In the genomic region with DNA sequence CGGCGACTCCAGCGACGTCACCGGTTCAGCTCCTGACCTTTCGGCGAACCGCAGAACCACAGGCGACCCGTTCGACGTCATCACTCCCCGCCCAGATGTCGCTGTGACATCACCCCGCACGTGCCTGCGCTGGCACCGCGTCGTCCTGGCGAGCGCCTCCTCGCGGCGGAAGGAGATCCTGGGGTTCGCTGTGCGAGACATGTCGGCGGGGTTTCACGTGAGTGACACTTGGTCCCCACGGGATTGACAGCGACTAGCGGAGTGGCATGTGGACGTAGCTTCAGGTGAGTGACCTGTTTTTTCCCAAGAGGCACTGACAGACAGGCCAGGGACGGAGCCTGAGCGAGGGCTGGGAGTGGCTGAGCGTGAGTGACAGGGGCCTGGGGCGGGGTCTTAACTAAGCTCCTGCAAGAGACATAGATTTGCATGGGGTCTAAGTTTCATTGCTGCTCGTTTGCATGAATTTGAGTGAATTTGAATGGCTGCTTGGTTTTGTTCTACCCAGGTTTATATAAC, we compare ENCODE assay signal across 8 mouse cellular contexts.
A peak's percentile ranks its signal among the peaks of the same experiment; 100 is the strongest.
DNase-seq lines count a peak whose midpoint lies in the region; ATAC-seq lines count a peak whose summit lies in the region.

No protein-coding gene starts in this region.

- peak overlapping the region; percentile 56 for H3K4me2 ChIP-seq in embryonic facial prominence, embryonic 15.5 days (replicated peaks)
- H3K4me2 ChIP-seq in kidney, embryonic 14.5 days (replicated peaks; ENCODE audit: low read depth, low read length) = peak overlapping the region; percentile 48
- peak overlapping the region; percentile 44 for H3K4me2 ChIP-seq in limb, embryonic 15.5 days

- whole genome bisulfite sequencing in embryonic facial prominence, embryonic 15.5 days = 20% methylated on average over 39 of the region's 39 CpGs
- WGBS in kidney, embryonic 14.5 days = 14% methylated on average over 39 of the region's 39 CpGs
- WGBS in limb, embryonic 15.5 days = 21% methylated on average over 39 of the region's 39 CpGs

- peaks cover 9% of the 10 kb centered on the region for H3K4me1 ChIP-seq in embryonic facial prominence, embryonic 15.5 days
- H3K4me1 ChIP-seq in kidney, embryonic 14.5 days (ENCODE audit: control insufficient read depth, insufficient read depth, low read length) = no peaks in the 10 kb centered on the region
- H3K4me1 ChIP-seq in limb, embryonic 15.5 days = peaks cover 7% of the 10 kb centered on the region; the same call in 1 of the 2 replicates

- peak overlapping the region; percentile 53 for H3K9ac ChIP-seq in embryonic facial prominence, embryonic 15.5 days
- peak overlapping the region; percentile 48 for H3K9ac ChIP-seq in kidney, embryonic 14.5 days (ENCODE audit: low read depth, low read length)
- H3K9ac ChIP-seq in limb, embryonic 15.5 days = peak overlapping the region; percentile 37; the same call in 1 of the 2 replicates

- H3K27ac ChIP-seq in embryonic facial prominence, embryonic 15.5 days (replicated peaks) = peak overlapping the region; percentile 89
- peak overlapping the region; percentile 51 for H3K27ac ChIP-seq in kidney, embryonic 14.5 days (ENCODE audit: low read depth, low read length)
- H3K27ac ChIP-seq in limb, embryonic 15.5 days = peak overlapping the region; percentile 85

- H3K27me3 ChIP-seq in embryonic facial prominence, embryonic 15.5 days = no peaks in the 10 kb centered on the region
- H3K27me3 ChIP-seq in kidney, embryonic 14.5 days (ENCODE audit: control insufficient read depth, insufficient read depth, low read length) = no peaks in the 10 kb centered on the region
- H3K27me3 ChIP-seq in limb, embryonic 15.5 days = no peaks in the 10 kb centered on the region
- H3K27me3 ChIP-seq in splenic B cell, adult 2 months (ENCODE audit: control insufficient read depth, insufficient read depth, low read length, poor library complexity, severe bottlenecking) = no peaks in the 10 kb centered on the region

- H3K9me3 ChIP-seq in embryonic facial prominence, embryonic 15.5 days (replicated peaks) = no peaks in the 10 kb centered on the region
- peaks cover 5% of the 10 kb centered on the region; the same call in 1 of the 2 replicates for H3K9me3 ChIP-seq in kidney, embryonic 14.5 days (ENCODE audit: control insufficient read depth, low read length)
- H3K9me3 ChIP-seq in limb, embryonic 15.5 days = no peaks in the 10 kb centered on the region

- DNase-seq in 416B (ENCODE audit: low read depth) = peak; percentile 96
- peak; percentile 93 to 95 for DNase-seq in adrenal gland, postnatal 36 days
- DNase-seq in heart, adult 9 months (ENCODE audit: low spot score in 2 of 2) = peak; percentile 89 to 90
- DNase-seq in monocyte, adult 2 months (ENCODE audit: low read depth in 1 of 2, low spot score in 2 of 2) = peak; percentile 87 to 96
- peak; percentile 99 for DNase-seq in splenic B cell, adult 2 months (ENCODE audit: low read depth, low spot score)

- ATAC-seq in embryonic facial prominence, embryonic 15.5 days (ENCODE audit: insufficient number of reproducible peaks, low FRiP score, low TSS enrichment, low read depth) = peak; percentile 82
- ATAC-seq in kidney, embryonic 14.5 days (ENCODE audit: low FRiP score, low TSS enrichment) = peak; percentile 85
- ATAC-seq in limb, embryonic 15.5 days (ENCODE audit: insufficient number of reproducible peaks, low FRiP score, low TSS enrichment, low read depth) = peak; percentile 78

- peaks cover 39% of the 10 kb centered on the region for H3K36me3 ChIP-seq in embryonic facial prominence, embryonic 15.5 days
- peaks cover 23% of the 10 kb centered on the region for H3K36me3 ChIP-seq in kidney, embryonic 14.5 days (ENCODE audit: control insufficient read depth, insufficient read depth, low read length)
- H3K36me3 ChIP-seq in limb, embryonic 15.5 days = peaks cover 38% of the 10 kb centered on the region
- H3K36me3 ChIP-seq in splenic B cell, adult 2 months (ENCODE audit: control insufficient read depth, insufficient read depth, low read length, poor library complexity, severe bottlenecking) = peaks cover 8% of the 10 kb centered on the region

- peak overlapping the region; percentile 66 for H3K4me3 ChIP-seq in embryonic facial prominence, embryonic 15.5 days (replicated peaks)
- H3K4me3 ChIP-seq in kidney, embryonic 14.5 days (ENCODE audit: low read length) = peak overlapping the region; percentile 61
- peak overlapping the region; percentile 62 for H3K4me3 ChIP-seq in limb, embryonic 15.5 days

Comparison
In these comparisons a context has a peak if more than half of its experiments do, and no peak if none do; other contexts are left out.
1. Peak in every context shown above with its lines: DNase-seq, ATAC-seq, H3K4me3 ChIP-seq and H3K27ac ChIP-seq.